Mouse (Mus musculus): ENCODE data around the gene Oxt.

DNA sequence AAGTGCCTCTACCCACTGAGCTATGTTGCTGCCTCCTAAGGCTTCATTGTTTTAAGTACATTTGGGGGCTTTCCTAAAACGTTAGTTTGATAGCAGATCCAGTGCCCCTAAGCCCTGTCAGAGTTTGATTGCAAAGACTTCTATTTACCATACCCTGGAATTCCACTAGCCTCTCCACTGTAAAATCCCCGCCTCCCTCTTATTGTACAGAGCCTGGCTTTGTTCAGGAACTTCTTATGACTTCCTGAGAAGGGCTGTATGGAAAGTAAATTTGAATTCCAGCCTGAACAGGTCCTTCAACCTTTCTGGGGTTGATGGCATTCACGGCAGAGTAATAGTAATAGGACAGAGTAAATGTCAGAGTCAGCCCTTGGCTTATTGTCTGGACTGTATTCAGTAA is 39.1 kb upstream of the Oxt start:
- TF ChIP-seq POLR2A (IDR thresholded peaks at IDR 0.05; ENCODE audit: low read depth, low read length) (no peak), CTCF (IDR thresholded peaks at IDR 0.05; ENCODE audit: borderline replicate concordance, insufficient read depth, low read length) (no peak)
